Mouse (Mus musculus): Measurements from ENCODE around the gene Slc15a5. TPM values are rescaled to one million over a fixed set of nuclear protein-coding genes. Genes with fewer than 3 reads are reported as not detected.

Slc15a5 gene
- total and polyA plus RNA-seq, 3 experiments, result 0.98 TPM; not detected in 2

DNA sequence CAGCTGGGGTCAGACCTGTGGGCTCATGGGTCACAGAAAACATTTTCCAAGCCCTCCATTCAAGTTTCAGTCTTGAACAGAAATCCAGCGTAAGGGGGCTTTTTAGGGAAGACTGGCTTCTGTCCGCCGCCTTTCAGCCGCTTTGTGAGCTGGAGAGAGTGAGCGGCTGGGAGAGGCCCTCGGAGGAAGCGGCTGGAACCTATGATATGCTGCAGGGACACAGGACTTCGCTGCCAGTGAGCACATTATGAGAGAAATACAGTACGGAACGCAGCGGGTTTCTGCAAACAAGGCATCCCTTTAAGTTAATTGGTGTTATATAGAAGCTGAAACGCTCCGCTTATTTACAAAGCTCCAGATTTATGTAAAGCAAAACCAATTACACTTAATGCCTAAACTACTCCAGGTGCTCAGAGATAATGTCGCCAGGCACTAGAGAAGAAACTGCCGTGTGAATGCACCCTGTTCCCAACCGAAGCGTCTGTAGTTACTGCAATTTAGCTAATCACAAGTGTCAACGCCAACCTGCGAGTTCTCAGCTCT is 97.5 kb downstream of the Slc15a5 start:
- Histone ChIP-seq H3K9me3 (replicated peaks) (peaks cover 26% of the 10 kb centered on the region), H3K4me1 (ENCODE audit: insufficient read depth, low read depth, low read length) (no peaks in the 10 kb centered on the region), H3K4me3 (ENCODE audit: low read depth, low read length) (no peak overlapping the region), H3K27me3 (ENCODE audit: insufficient read depth, low read length) (no peaks in the 10 kb centered on the region), H3K36me3 (replicated peaks) (no peaks in the 10 kb centered on the region)
- no peak for ATAC-seq (ENCODE audit: extremely low read depth, insufficient number of reproducible peaks, low FRiP score, poor library complexity, severe bottlenecking)
- DNase-seq (ENCODE audit: low spot score), result no peak
- TF ChIP-seq CTCF (IDR thresholded peaks at IDR 0.05; ENCODE audit: low read depth, low read length) (no peak), POLR2AphosphoS5 (IDR thresholded peaks at IDR 0.05; ENCODE audit: insufficient replicate concordance, low read depth, low read length) (no peak), TAL1 (conservative IDR thresholded peaks at IDR 0.05; ENCODE audit: low read depth, low read length) (no peak), GATA2 (IDR thresholded peaks at IDR 0.05; ENCODE audit: borderline replicate concordance, low read depth, low read length) (no peak)

- H3K4me3 ChIP-seq (ENCODE audit: low read depth, low read length), result no peak overlapping the region
- TF ChIP-seq CTCF (IDR thresholded peaks at IDR 0.05; ENCODE audit: low read depth, low read length), result no peak
- no peak for TF ChIP-seq GATA2 (IDR thresholded peaks at IDR 0.05; ENCODE audit: borderline replicate concordance, low read depth, low read length)
- no peak for TF ChIP-seq TAL1 (conservative IDR thresholded peaks at IDR 0.05; ENCODE audit: low read depth, low read length)
- no peak for TF ChIP-seq POLR2AphosphoS5 (IDR thresholded peaks at IDR 0.05; ENCODE audit: insufficient replicate concordance, low read depth, low read length)
- no peak for TF ChIP-seq GATA1 (IDR thresholded peaks at IDR 0.05; ENCODE audit: borderline replicate concordance, low read length)
- H3K36me3 ChIP-seq (replicated peaks), result no peaks in the 10 kb centered on the region
- no peak for DNase-seq (ENCODE audit: low spot score)
- peaks cover 23% of the 10 kb centered on the region for H3K9me3 ChIP-seq (replicated peaks)
- no peaks in the 10 kb centered on the region for H3K4me1 ChIP-seq (ENCODE audit: insufficient read depth, low read depth, low read length)
- no peak for ATAC-seq (ENCODE audit: extremely low read depth, insufficient number of reproducible peaks, low FRiP score, poor library complexity, severe bottlenecking)
- no peaks in the 10 kb centered on the region for H3K27me3 ChIP-seq (ENCODE audit: insufficient read depth, low read length)
Measured at GRCm38 (mm10) chr6:137980905-137981696, 98.6 kb downstream of the Slc15a5 start.

DNA sequence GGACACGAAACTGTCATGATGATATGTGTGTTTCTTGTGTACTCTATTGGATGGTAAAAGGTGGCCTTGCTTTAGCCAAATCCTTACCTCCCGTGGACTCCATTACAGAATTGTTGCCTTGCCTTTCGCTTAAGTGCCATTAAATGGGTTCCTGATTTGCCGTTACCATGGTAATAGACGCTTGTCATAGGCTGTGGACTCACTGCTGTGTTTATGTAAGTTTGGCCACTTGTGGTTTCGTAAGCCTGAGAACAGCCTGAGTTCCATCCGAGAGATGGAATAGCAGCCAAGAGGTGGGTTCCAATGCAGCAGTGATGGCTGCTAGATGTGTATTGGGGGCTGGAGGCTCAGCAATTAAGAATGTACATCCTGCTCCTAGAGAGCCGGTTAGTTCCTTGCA is 99.3 kb downstream of the Slc15a5 start:
- Histone ChIP-seq H3K4me1 (ENCODE audit: insufficient read depth, low read depth, low read length) (no peaks in the 10 kb centered on the region), H3K27me3 (ENCODE audit: insufficient read depth, low read length) (no peaks in the 10 kb centered on the region), H3K36me3 (replicated peaks) (no peaks in the 10 kb centered on the region), H3K4me3 (ENCODE audit: low read depth, low read length) (no peak overlapping the region), H3K9me3 (replicated peaks) (peaks cover 23% of the 10 kb centered on the region)
- TF ChIP-seq TAL1 (conservative IDR thresholded peaks at IDR 0.05; ENCODE audit: low read depth, low read length), result no peak
- TF ChIP-seq POLR2AphosphoS5 (IDR thresholded peaks at IDR 0.05; ENCODE audit: insufficient replicate concordance, low read depth, low read length), result no peak
- TF ChIP-seq GATA2 (IDR thresholded peaks at IDR 0.05; ENCODE audit: borderline replicate concordance, low read depth, low read length), result no peak
- no peak for TF ChIP-seq CTCF (IDR thresholded peaks at IDR 0.05; ENCODE audit: low read depth, low read length)
- TF ChIP-seq GATA1 (IDR thresholded peaks at IDR 0.05; ENCODE audit: borderline replicate concordance, low read length), result no peak
- DNase-seq (ENCODE audit: low spot score) (no peak), ATAC-seq (ENCODE audit: extremely low read depth, insufficient number of reproducible peaks, low FRiP score, poor library complexity, severe bottlenecking) (no peak)

DNA sequence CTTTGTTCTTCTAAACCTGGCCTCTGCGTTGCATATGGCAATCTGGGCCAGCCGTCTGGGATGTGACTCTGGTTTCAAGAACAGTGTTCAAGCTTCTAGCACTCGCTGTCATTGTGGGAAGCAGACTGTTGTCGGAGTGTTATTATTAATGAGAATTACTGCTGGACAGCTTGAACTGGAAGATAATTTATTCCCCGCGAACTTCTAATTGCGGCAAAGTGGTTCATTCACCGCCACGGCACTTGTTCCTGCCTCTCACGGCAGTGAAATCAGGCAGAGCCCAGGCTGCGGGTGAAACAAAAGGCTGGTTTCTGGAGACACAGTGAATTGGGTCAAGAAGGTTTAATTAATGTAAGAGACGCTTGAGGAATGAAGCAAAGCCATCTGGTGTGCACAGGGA is 99.9 kb downstream of the Slc15a5 start:
- Histone ChIP-seq H3K4me3 (ENCODE audit: low read depth, low read length) (no peak overlapping the region), H3K36me3 (replicated peaks) (no peaks in the 10 kb centered on the region), H3K27me3 (ENCODE audit: insufficient read depth, low read length) (no peaks in the 10 kb centered on the region), H3K9me3 (replicated peaks) (peaks cover 26% of the 10 kb centered on the region), H3K4me1 (ENCODE audit: insufficient read depth, low read depth, low read length) (no peaks in the 10 kb centered on the region)
- no peak for ATAC-seq (ENCODE audit: extremely low read depth, insufficient number of reproducible peaks, low FRiP score, poor library complexity, severe bottlenecking)
- DNase-seq (ENCODE audit: low spot score), result no peak
- no peak for TF ChIP-seq CTCF (IDR thresholded peaks at IDR 0.05; ENCODE audit: low read depth, low read length)
- no peak for TF ChIP-seq GATA2 (IDR thresholded peaks at IDR 0.05; ENCODE audit: borderline replicate concordance, low read depth, low read length)
- TF ChIP-seq TAL1 (conservative IDR thresholded peaks at IDR 0.05; ENCODE audit: low read depth, low read length), result no peak
- TF ChIP-seq GATA1 (IDR thresholded peaks at IDR 0.05; ENCODE audit: borderline replicate concordance, low read length), result no peak
- TF ChIP-seq POLR2AphosphoS5 (IDR thresholded peaks at IDR 0.05; ENCODE audit: insufficient replicate concordance, low read depth, low read length), result no peak

GRCm38 (mm10) chr6:137976021-137976420 is 103.7 kb downstream of the Slc15a5 start:
- Histone ChIP-seq H3K36me3 (replicated peaks) (no peaks in the 10 kb centered on the region), H3K27me3 (ENCODE audit: insufficient read depth, low read length) (no peaks in the 10 kb centered on the region), H3K9me3 (replicated peaks) (peaks cover 18% of the 10 kb centered on the region), H3K4me3 (ENCODE audit: low read depth, low read length) (no peak overlapping the region), H3K4me1 (ENCODE audit: insufficient read depth, low read depth, low read length) (no peaks in the 10 kb centered on the region)
- TF ChIP-seq GATA1 (IDR thresholded peaks at IDR 0.05; ENCODE audit: borderline replicate concordance, low read length) (no peak), CTCF (IDR thresholded peaks at IDR 0.05; ENCODE audit: low read depth, low read length) (no peak), GATA2 (IDR thresholded peaks at IDR 0.05; ENCODE audit: borderline replicate concordance, low read depth, low read length) (no peak), TAL1 (conservative IDR thresholded peaks at IDR 0.05; ENCODE audit: low read depth, low read length) (no peak), POLR2AphosphoS5 (IDR thresholded peaks at IDR 0.05; ENCODE audit: insufficient replicate concordance, low read depth, low read length) (no peak)
- no peak for ATAC-seq (ENCODE audit: extremely low read depth, insufficient number of reproducible peaks, low FRiP score, poor library complexity, severe bottlenecking)
- no peak for DNase-seq (ENCODE audit: low spot score)

- TF ChIP-seq GATA1 (IDR thresholded peaks at IDR 0.05; ENCODE audit: borderline replicate concordance, low read length), result no peak
- TF ChIP-seq CTCF (IDR thresholded peaks at IDR 0.05; ENCODE audit: low read depth, low read length), result no peak
- no peak for TF ChIP-seq TAL1 (conservative IDR thresholded peaks at IDR 0.05; ENCODE audit: low read depth, low read length)
- no peak for TF ChIP-seq GATA2 (IDR thresholded peaks at IDR 0.05; ENCODE audit: borderline replicate concordance, low read depth, low read length)
- no peak for TF ChIP-seq POLR2AphosphoS5 (IDR thresholded peaks at IDR 0.05; ENCODE audit: insufficient replicate concordance, low read depth, low read length)
Measured at GRCm38 (mm10) chr6:137963703-137964102, 116.0 kb downstream of the Slc15a5 start.

More at GRCm38 (mm10) chr6:137963703-137964102, 116.0 kb downstream of the Slc15a5 start:
- Histone ChIP-seq H3K9me3 (replicated peaks) (peaks cover 48% of the 10 kb centered on the region), H3K36me3 (replicated peaks) (no peaks in the 10 kb centered on the region), H3K4me1 (ENCODE audit: insufficient read depth, low read depth, low read length) (no peaks in the 10 kb centered on the region), H3K4me3 (ENCODE audit: low read depth, low read length) (no peak overlapping the region), H3K27me3 (ENCODE audit: insufficient read depth, low read length) (no peaks in the 10 kb centered on the region)
- DNase-seq (ENCODE audit: low spot score) (no peak), ATAC-seq (ENCODE audit: extremely low read depth, insufficient number of reproducible peaks, low FRiP score, poor library complexity, severe bottlenecking) (no peak)
